Mouse (Mus musculus) MEL (cell line): ENCODE measurements around the gene Guca2a. TPM values are rescaled to one million over a fixed set of nuclear protein-coding genes. Genes with fewer than 3 reads are reported as not detected.

Source experiments
- DNase-seq: peaks from one replicate; pipeline ENCODE4 v3.0.0; 2011; ENCODE audit warnings: low read depth, low spot score
- H3K27ac ChIP-seq: 2 replicates; pipeline ENCODE4 v1.5.1; 2012; ENCODE audit warnings: low read depth, mild to moderate bottlenecking, control low read depth, low read length, moderate library complexity; ENCODE audit not compliant: control insufficient read depth
- H3K27me3 ChIP-seq, 2 experiments: fragments of 150-350 bp in 1 of 2; sonication (generic) in 1 of 2; 2 replicates each; pipeline ENCODE4 v1.6.1; 2012; ENCODE audit warnings: low read length in 2 of 2, mild to moderate bottlenecking in 2 of 2, improper control_type of control experiment in 1 of 2, moderate library complexity in 1 of 2; ENCODE audit not compliant: insufficient read depth in 2 of 2, control insufficient read depth in 1 of 2
- H3K36me3 ChIP-seq, 2 experiments: 2 replicates each; pipeline ENCODE4 v1.6.1; 2012 to 2014; ENCODE audit warnings: low read length in 2 of 2, improper control_type of control experiment in 1 of 2, inconsistent platforms in 1 of 2, mild to moderate bottlenecking in 1 of 2; ENCODE audit not compliant: insufficient read depth in 2 of 2, control insufficient read depth in 1 of 2
- H3K4me1 ChIP-seq, 2 experiments: fragments of 150-350 bp in 1 of 2; sonication (generic) in 1 of 2; 2 replicates each; pipeline ENCODE4 v1.6.1; 2012; ENCODE audit warnings: low read length in 2 of 2, improper control_type of control experiment in 1 of 2, mild to moderate bottlenecking in 1 of 2; ENCODE audit not compliant: insufficient read depth in 2 of 2, control insufficient read depth in 1 of 2
- H3K4me3 ChIP-seq, 2 experiments: fragments of 150-350 bp in 1 of 2; sonication (generic) in 1 of 2; 2 replicates each; pipeline ENCODE4 v1.5.1; 2012; ENCODE audit warnings: low read depth in 2 of 2, low read length in 2 of 2, mild to moderate bottlenecking in 2 of 2, moderate library complexity in 2 of 2, control low read depth in 1 of 2, improper control_type of control experiment in 1 of 2; ENCODE audit not compliant: control insufficient read depth in 1 of 2, insufficient read depth in 1 of 2
- H3K79me2 ChIP-seq: 2 replicates; pipeline ENCODE4 v1.6.1; 2012; ENCODE audit warnings: mild to moderate bottlenecking, low read length, moderate library complexity; ENCODE audit not compliant: control insufficient read depth, poor library complexity, insufficient read depth
- H3K9ac ChIP-seq: 2 replicates; pipeline ENCODE4 v1.6.1; 2012; ENCODE audit warnings: low read depth, mild to moderate bottlenecking, control low read depth, low read length, moderate library complexity; ENCODE audit not compliant: control insufficient read depth, poor library complexity, severe bottlenecking
- H3K9me3 ChIP-seq: fragments of 150-350 bp; sonication (generic); replicated peaks from 2 replicates; pipeline ENCODE4 v1.6.1; 2012; ENCODE audit warnings: mild to moderate bottlenecking, low read length, improper control_type of control experiment, moderate library complexity; ENCODE audit not compliant: insufficient read depth
- CTCF ChIP-seq, 3 experiments: IDR thresholded peaks in 2 of 3; conservative IDR thresholded peaks in 1 of 3; 2 replicates each; pipeline ENCODE4 v1.5.1; 2011 to 2012; ENCODE audit warnings: low read length in 3 of 3, low read depth in 2 of 3, mild to moderate bottlenecking in 2 of 3, improper control_type of control experiment in 1 of 3, inconsistent platforms in 1 of 3, mixed read lengths in 1 of 3, moderate library complexity in 1 of 3; ENCODE audit not compliant: control insufficient read depth in 1 of 3, insufficient read depth in 1 of 3, poor library complexity in 1 of 3, severe bottlenecking in 1 of 3
- ELF1 ChIP-seq: IDR thresholded peaks from 2 replicates; pipeline ENCODE4 v1.6.1; 2014; ENCODE audit warnings: low read depth, mild to moderate bottlenecking, inconsistent platforms, low read length, improper control_type of control experiment, moderate library complexity
- ETS1 ChIP-seq: IDR thresholded peaks from 2 replicates; pipeline ENCODE4 v1.6.1; 2012; ENCODE audit warnings: low read depth, mild to moderate bottlenecking, inconsistent platforms, low read length, improper control_type of control experiment, moderate library complexity
- GABPA ChIP-seq: IDR thresholded peaks from 2 replicates; pipeline ENCODE4 v1.6.1; 2012; ENCODE audit warnings: low read depth, mild to moderate bottlenecking, inconsistent platforms, low read length, improper control_type of control experiment, moderate library complexity
- GATA1 ChIP-seq: IDR thresholded peaks from 2 replicates; pipeline ENCODE4 v1.6.1; 2011; ENCODE audit warnings: low read depth, low read length, improper control_type of control experiment
- KAT2A ChIP-seq: conservative IDR thresholded peaks from 2 replicates; pipeline ENCODE4 v1.6.1; 2012; ENCODE audit warnings: low read depth, low read length, improper control_type of control experiment, inconsistent platforms
- MAFK ChIP-seq: IDR thresholded peaks from 2 replicates; pipeline ENCODE4 v1.6.1; 2011; ENCODE audit warnings: low read depth, mild to moderate bottlenecking, low read length, improper control_type of control experiment, borderline replicate concordance
- MAX ChIP-seq: IDR thresholded peaks from 2 replicates; pipeline ENCODE4 v1.6.1; 2011; ENCODE audit warnings: low read length, improper control_type of control experiment
- MYB ChIP-seq: IDR thresholded peaks from 2 replicates; pipeline ENCODE4 v1.6.1; 2011; ENCODE audit warnings: mild to moderate bottlenecking, low read depth, low read length, improper control_type of control experiment
- POLR2A ChIP-seq, 2 experiments: IDR thresholded peaks; 2 replicates each; pipeline ENCODE4 v1.6.1; 2011 to 2012; ENCODE audit warnings: low read length in 2 of 2, mild to moderate bottlenecking in 2 of 2, control low read depth in 1 of 2, improper control_type of control experiment in 1 of 2, low read depth in 1 of 2, moderate library complexity in 1 of 2; ENCODE audit not compliant: control insufficient read depth in 1 of 2, insufficient read depth in 1 of 2, poor library complexity in 1 of 2
- POLR2AphosphoS2 ChIP-seq: IDR thresholded peaks from 2 replicates; pipeline ENCODE4 v1.6.1; 2011; ENCODE audit warnings: low read length, improper control_type of control experiment
- RAD21 ChIP-seq: IDR thresholded peaks from 2 replicates; pipeline ENCODE4 v1.6.1; 2011; ENCODE audit warnings: mild to moderate bottlenecking, low read depth, low read length, improper control_type of control experiment
- RCOR1 ChIP-seq: IDR thresholded peaks from 2 replicates; pipeline ENCODE4 v1.6.1; 2012; ENCODE audit warnings: low read depth, mild to moderate bottlenecking, inconsistent platforms, low read length, improper control_type of control experiment
- SIN3A ChIP-seq: IDR thresholded peaks from 2 replicates; pipeline ENCODE4 v1.6.1; 2012; ENCODE audit warnings: low read length, improper control_type of control experiment, inconsistent platforms
- SMC3 ChIP-seq: IDR thresholded peaks from 2 replicates; pipeline ENCODE4 v1.6.1; 2011; ENCODE audit warnings: low read depth, low read length, improper control_type of control experiment
- TAL1 ChIP-seq: IDR thresholded peaks from 2 replicates; pipeline ENCODE4 v1.6.1; 2012; ENCODE audit warnings: mild to moderate bottlenecking, inconsistent platforms, low read length, moderate library complexity, mixed read lengths
- TCF12 ChIP-seq: IDR thresholded peaks from 2 replicates; pipeline ENCODE4 v1.6.1; 2014; ENCODE audit warnings: low read depth, mild to moderate bottlenecking, inconsistent platforms, low read length, improper control_type of control experiment, moderate library complexity
- ZC3H11A ChIP-seq: IDR thresholded peaks from 2 replicates; pipeline ENCODE4 v1.6.1; 2012; ENCODE audit warnings: low read depth, mild to moderate bottlenecking, inconsistent platforms, low read length, improper control_type of control experiment
- ZMIZ1 ChIP-seq: IDR thresholded peaks from 2 replicates; pipeline ENCODE4 v1.6.1; 2012; ENCODE audit warnings: low read depth, mild to moderate bottlenecking, inconsistent platforms, low read length, improper control_type of control experiment, moderate library complexity
- ZNF384 ChIP-seq: IDR thresholded peaks from 2 replicates; pipeline ENCODE4 v1.6.1; 2012; ENCODE audit warnings: low read depth, mild to moderate bottlenecking, inconsistent platforms, low read length, improper control_type of control experiment
- polyA plus RNA-seq, 2 experiments: library from polyadenylated mRNA; stranded (reverse) in 1 of 2; unstranded in 1 of 2; fragments of >175 nt in 1 of 2; fragments of >200 nt in 1 of 2; gene quantifications; 2 replicates each; pipeline versions ENCODE4 v1.2.1 to v1.2.4; 2012; ENCODE audit warnings: low replicate concordance in 2 of 2, low read depth in 1 of 2; ENCODE audit not compliant: insufficient read length in 2 of 2, insufficient read depth in 1 of 2, missing spikeins in 1 of 2
- total RNA-seq: library from RNA; depleted of rRNA; stranded (reverse); fragments of 300-350 nt; gene quantifications from 2 replicates; pipeline ENCODE4 v1.2.3, GENCODE M21; 2012

Guca2a gene
- total and polyA plus RNA-seq, 3 experiments: not detected

DNA sequence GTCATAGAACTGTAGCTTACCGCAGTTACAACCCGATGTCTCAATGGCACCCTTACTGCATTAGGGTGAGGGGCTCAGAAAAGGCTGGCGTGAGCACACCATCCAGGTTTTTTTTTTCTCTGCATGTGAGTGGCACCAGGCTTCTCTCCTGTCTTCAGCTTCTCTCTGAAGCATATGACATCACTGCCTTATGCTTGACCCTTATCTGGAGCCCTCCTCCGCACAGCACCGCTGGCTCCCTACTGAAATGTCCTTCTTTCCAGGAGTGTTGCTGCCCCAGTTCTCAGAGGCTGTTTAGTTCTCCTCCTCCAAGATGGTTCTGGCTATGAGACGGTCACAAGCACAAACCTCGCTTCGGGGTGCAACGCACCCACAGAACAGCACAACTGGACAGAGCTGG lies 33.7 kb downstream of the Guca2a start:
- TF ChIP-seq MAX (no peak), ZC3H11A (no peak), MAFK (no peak), POLR2AphosphoS2 (no peak), TCF12 (no peak), ETS1 (no peak), SIN3A (no peak)
- H3K36me3 ChIP-seq: no peaks in the 10 kb centered on the region
- no peaks in the 10 kb centered on the region for H3K9me3 ChIP-seq
- no peaks in the 10 kb centered on the region for H3K27me3 ChIP-seq
- H3K79me2 ChIP-seq: no peaks in the 10 kb centered on the region
- no peak overlapping the region for H3K9ac ChIP-seq
- no peak overlapping the region for H3K4me3 ChIP-seq
- H3K27ac ChIP-seq: no peak overlapping the region
- no peaks in the 10 kb centered on the region for H3K4me1 ChIP-seq
- DNase-seq: no peak

DNA sequence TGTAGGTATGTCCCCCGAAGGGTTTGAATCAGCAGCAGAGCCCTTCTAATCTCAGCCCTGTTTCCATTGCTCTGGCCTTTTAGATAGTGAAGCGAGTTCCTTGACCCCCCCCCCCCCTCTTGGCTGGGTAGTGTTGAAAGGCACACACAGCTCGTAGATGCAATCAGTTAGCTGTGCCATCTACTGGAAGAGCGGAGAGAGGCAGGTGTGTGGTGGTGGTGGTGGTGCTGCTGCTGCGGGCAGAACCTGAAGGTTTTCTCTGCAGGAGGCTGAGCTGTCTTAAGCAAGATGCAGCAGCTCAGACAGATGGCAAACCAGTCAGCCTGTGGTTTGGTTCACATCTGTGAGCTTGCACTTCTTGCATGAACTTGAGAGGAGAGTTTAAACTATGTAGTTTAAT lies 35.2 kb downstream of the Guca2a start:
- no peaks in the 10 kb centered on the region for H3K27me3 ChIP-seq
- H3K4me1 ChIP-seq: no peaks in the 10 kb centered on the region
- no peak for DNase-seq
- H3K79me2 ChIP-seq: no peaks in the 10 kb centered on the region
- no peaks in the 10 kb centered on the region for H3K36me3 ChIP-seq
- H3K9ac ChIP-seq: no peak overlapping the region
- no peak overlapping the region for H3K27ac ChIP-seq
- H3K4me3 ChIP-seq: no peak overlapping the region
- TF ChIP-seq CTCF (IDR thresholded peaks at IDR 0.05 in 2 of 3, conservative IDR thresholded peaks at IDR 0.05 in 1 of 3; ENCODE audit: control insufficient read depth in 1 of 3, insufficient read depth in 1 of 3, low read depth in 2 of 3, low read length in 3 of 3, poor library complexity in 1 of 3, severe bottlenecking in 1 of 3) (peak in 1 of 3 experiments; percentile 13; a peak in 1 of 6 replicates), SMC3 (no peak)
- H3K9me3 ChIP-seq: no peaks in the 10 kb centered on the region

DNA sequence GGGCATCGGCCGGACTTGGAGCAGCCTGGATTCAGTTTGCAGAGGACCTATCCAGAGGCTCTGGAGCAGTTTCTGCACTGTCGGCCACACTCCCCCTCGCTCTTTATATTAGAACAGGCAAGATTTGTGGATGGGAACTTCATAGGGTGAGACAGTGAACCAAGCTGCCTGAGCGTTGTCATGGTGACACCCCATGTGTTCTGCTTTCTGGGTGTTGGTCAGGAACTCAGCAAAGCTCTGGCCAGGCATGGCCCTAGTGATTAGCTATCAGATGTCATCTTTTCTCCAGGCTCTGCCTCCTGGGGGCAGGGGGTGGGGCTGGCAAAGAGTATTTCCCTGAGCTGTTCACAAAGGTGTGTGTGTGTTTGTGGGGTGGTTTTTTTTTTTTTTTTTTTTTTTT lies 45.1 kb downstream of the Guca2a start:
- Histone ChIP-seq H3K4me1 (no peaks in the 10 kb centered on the region), H3K27ac (no peak overlapping the region), H3K36me3 (no peaks in the 10 kb centered on the region), H3K79me2 (no peaks in the 10 kb centered on the region), H3K27me3 (no peaks in the 10 kb centered on the region), H3K9me3 (no peaks in the 10 kb centered on the region), H3K9ac (no peak overlapping the region), H3K4me3 (no peak overlapping the region)
- TF ChIP-seq RAD21: no peak
- TF ChIP-seq GABPA: no peak
- TF ChIP-seq ZMIZ1: no peak
- TF ChIP-seq POLR2AphosphoS2: no peak
- TF ChIP-seq CTCF (IDR thresholded peaks at IDR 0.05 in 2 of 3, conservative IDR thresholded peaks at IDR 0.05 in 1 of 3; ENCODE audit: control insufficient read depth in 1 of 3, insufficient read depth in 1 of 3, low read depth in 2 of 3, low read length in 3 of 3, poor library complexity in 1 of 3, severe bottlenecking in 1 of 3): no peak
- TF ChIP-seq MYB: no peak
- TF ChIP-seq GATA1: no peak
- TF ChIP-seq KAT2A: no peak
- TF ChIP-seq POLR2A (IDR thresholded peaks at IDR 0.05; ENCODE audit: control insufficient read depth in 1 of 2, insufficient read depth in 1 of 2, low read depth in 1 of 2, low read length in 2 of 2, poor library complexity in 1 of 2): no peak
- no peak for TF ChIP-seq TAL1
- TF ChIP-seq ZNF384: no peak
- no peak for TF ChIP-seq RCOR1
- TF ChIP-seq ELF1: no peak
- DNase-seq: no peak
